Mouse (Mus musculus): ENCODE measurements at regions not wholly inside any gene's neighbourhood (a gene's known extent, or its start where the extent isn't known, plus 50 kb on each side); places are given as distances from the start of the nearest gene placed in this dataset.
"Not testable (repeated sequence)": the region's sequence is repeated elsewhere in the genome, so short reads cannot be mapped to it uniquely, and the experiment has no call there.

DNA sequence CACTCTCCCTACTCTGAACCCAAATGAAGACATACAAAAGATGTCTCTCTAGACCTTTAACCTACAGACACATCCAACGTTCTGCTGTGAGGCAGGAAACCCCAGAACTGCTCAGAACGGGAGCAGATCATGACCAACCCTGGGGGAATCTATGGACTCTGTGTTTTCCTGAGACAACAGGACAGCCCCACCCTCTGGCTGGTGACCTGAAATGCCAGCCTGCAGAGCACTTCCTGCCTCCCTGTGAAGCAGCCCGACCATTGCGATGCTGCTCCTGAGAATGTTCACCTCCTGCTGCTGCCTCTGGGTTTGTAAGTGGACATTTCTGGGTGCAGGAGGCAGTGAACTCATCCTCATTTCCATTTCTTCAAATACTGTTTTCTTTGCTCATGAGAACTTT, 153.0 kb downstream of the Stard3nl start:
- H3K27me3 ChIP-seq (ENCODE audit: insufficient read depth, low read length); H3K4me2 ChIP-seq (ENCODE audit: low read depth, low read length); ATAC-seq; DNase-seq; H3K4me3 ChIP-seq (ENCODE audit: low read depth, low read length); H3K36me3 ChIP-seq (replicated peaks; ENCODE audit: insufficient read depth, low read length); H3K9ac ChIP-seq (replicated peaks); H3K27ac ChIP-seq (ENCODE audit: low read depth); H3K9me3 ChIP-seq (ENCODE audit: low read length); H3K4me1 ChIP-seq (ENCODE audit: insufficient read depth): not testable (repeated sequence)
- 0 out of 2 replicates have a peak, but pooled peaks have one; percentile 23 for TF ChIP-seq CTCF (IDR thresholded peaks at IDR 0.05; ENCODE audit: low read depth)
- WGBS (ENCODE audit: insufficient replicate concordance), result 27% methylated on average over 4 of the region's 4 CpGs

DNA sequence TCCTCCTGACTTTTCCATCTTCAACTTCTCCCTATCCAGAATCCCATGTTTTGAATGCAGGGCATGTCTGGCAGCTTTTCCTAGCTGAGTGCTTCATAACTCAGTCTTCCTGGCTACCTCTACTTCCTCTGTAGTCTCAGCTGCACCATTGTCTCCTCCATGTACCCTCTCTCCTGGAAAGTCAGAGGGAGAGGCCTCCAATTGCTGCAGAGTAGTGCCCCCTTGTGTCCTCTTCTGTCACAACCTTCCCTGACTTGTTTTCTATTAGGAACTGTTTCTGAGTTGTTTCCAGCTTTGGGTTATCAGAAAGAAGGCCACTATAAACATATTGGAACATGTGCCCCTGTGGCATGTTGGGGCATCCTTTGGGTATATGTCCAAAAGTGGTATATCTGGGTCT, 159.3 kb downstream of the Stard3nl start:
- no peak overlapping the region for H3K9ac ChIP-seq (replicated peaks)
- no peaks in the 10 kb centered on the region for H3K4me1 ChIP-seq (ENCODE audit: insufficient read depth)
- no peaks in the 10 kb centered on the region for H3K27me3 ChIP-seq (ENCODE audit: insufficient read depth, low read length)
- ATAC-seq (no peak), DNase-seq (peak; percentile 50)
- TF ChIP-seq EP300 (IDR thresholded peaks at IDR 0.05; ENCODE audit: low read depth) (no peak), CTCF (IDR thresholded peaks at IDR 0.05; ENCODE audit: low read depth) (peak; percentile 74)
- H3K27ac ChIP-seq (ENCODE audit: low read depth), result no peak overlapping the region
- no peak overlapping the region for H3K4me2 ChIP-seq (ENCODE audit: low read depth, low read length)
- H3K9me3 ChIP-seq (ENCODE audit: low read length), result no peaks in the 10 kb centered on the region
- H3K4me3 ChIP-seq (ENCODE audit: low read depth, low read length), result no peak overlapping the region
- no peaks in the 10 kb centered on the region for H3K36me3 ChIP-seq (replicated peaks; ENCODE audit: insufficient read depth, low read length)

DNA sequence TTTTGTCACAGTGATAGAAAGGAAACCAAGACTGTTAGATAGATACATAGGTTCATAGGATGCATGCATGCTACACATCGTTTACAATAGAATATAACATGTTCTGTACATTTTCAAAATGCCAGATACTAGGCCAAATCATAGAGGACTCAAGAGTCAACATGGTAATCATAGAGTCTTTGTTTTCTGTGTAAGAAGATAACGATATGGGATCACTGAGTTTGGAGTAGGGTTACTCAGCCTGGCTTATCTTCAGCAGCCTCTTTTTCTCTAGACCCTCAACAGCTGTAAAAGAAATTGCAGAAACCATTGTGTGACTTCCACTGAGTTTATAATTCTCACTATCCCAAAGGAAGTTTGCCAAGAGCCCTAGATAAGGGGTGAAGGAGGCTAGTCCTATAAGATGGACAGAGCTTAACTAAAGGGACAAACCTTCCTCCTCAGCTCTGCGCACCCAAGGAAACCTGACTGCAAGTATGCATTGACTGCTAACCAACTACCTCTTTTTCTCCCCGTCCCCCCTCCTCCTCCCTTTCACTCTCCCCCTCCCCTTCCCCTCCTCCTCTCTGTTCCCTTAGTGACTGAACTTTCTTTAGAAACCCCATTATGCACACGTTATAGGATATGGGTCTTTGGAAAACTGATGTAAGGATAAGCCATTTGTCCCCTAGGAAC, 160.8 kb downstream of the Stard3nl start:
- no peak overlapping the region for H3K9ac ChIP-seq (replicated peaks)
- H3K27me3 ChIP-seq (ENCODE audit: insufficient read depth, low read length), result no peaks in the 10 kb centered on the region
- H3K4me1 ChIP-seq (ENCODE audit: insufficient read depth), result no peaks in the 10 kb centered on the region
- no peak for ATAC-seq
- H3K36me3 ChIP-seq (replicated peaks; ENCODE audit: insufficient read depth, low read length), result no peaks in the 10 kb centered on the region
- no peak overlapping the region for H3K27ac ChIP-seq (ENCODE audit: low read depth)
- WGBS (ENCODE audit: insufficient replicate concordance), result 40% methylated on average over 5 of the region's 5 CpGs
- TF ChIP-seq CTCF (IDR thresholded peaks at IDR 0.05; ENCODE audit: low read depth) (no peak), EP300 (IDR thresholded peaks at IDR 0.05; ENCODE audit: low read depth) (no peak)
- H3K4me2 ChIP-seq (ENCODE audit: low read depth, low read length), result no peak overlapping the region
- no peak for DNase-seq
- H3K4me3 ChIP-seq (ENCODE audit: low read depth, low read length), result no peak overlapping the region
- H3K9me3 ChIP-seq (ENCODE audit: low read length), result no peaks in the 10 kb centered on the region

DNA sequence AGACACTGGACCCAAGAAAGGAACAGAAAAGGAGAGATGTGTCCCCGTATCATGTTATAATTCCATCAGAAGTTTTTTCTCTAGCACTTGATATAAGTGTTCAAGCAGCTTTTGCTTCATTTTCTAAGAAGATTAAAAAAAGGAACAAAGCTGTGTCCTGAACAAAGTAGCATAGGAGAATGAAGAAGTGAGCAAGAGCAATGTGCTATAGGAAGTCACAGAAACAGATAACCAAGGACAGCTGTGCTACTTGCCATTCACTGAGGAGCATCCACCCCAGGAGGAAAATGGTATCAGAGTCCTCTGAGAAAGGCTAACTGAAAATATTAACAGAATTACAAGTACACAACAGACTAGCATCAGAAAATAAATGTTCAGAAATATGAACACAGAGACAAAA, 175.6 kb downstream of the Stard3nl start:
- not testable (repeated sequence) for ATAC-seq; H3K9me3 ChIP-seq (ENCODE audit: low read length); H3K4me1 ChIP-seq (ENCODE audit: insufficient read depth); H3K27me3 ChIP-seq (ENCODE audit: insufficient read depth, low read length); H3K27ac ChIP-seq (ENCODE audit: low read depth); H3K36me3 ChIP-seq (replicated peaks; ENCODE audit: insufficient read depth, low read length); H3K9ac ChIP-seq (replicated peaks); DNase-seq; H3K4me3 ChIP-seq (ENCODE audit: low read depth, low read length); H3K4me2 ChIP-seq (ENCODE audit: low read depth, low read length)
- WGBS (ENCODE audit: insufficient replicate concordance), result 55% methylated on average over 1 of the region's 1 CpGs

DNA sequence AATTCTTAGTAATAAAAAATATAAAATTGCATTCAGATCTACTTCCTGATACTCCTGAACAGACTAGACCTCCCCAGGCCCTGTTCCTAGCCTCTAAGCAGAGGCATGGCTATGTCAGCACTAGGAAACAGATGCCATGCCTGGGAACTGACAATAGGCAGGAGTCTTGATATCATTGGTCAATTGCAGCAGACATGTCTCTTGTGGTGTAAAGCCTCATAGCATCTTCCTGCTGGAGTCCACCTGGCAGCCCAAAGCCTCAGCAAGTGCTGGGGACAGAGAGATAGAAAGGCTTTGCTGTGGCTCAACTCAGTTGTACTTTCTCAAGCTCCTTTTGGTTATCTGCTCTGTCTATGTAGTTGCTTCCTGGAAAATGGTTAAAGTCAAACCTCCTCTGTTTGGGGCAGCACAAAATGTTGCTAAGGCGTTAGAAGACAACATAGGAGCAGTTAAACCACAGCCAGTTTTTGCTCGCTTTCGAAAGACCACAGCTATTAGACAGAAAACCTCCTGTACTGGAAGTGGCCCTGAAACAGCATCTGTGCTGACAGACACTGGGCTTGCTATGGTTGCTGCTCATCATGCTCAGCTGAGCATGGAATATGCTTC, 176.1 kb downstream of the Stard3nl start:
- H3K4me3 ChIP-seq (ENCODE audit: low read depth, low read length); H3K27me3 ChIP-seq (ENCODE audit: insufficient read depth, low read length); H3K9ac ChIP-seq (replicated peaks); H3K4me2 ChIP-seq (ENCODE audit: low read depth, low read length); H3K36me3 ChIP-seq (replicated peaks; ENCODE audit: insufficient read depth, low read length); H3K4me1 ChIP-seq (ENCODE audit: insufficient read depth); H3K9me3 ChIP-seq (ENCODE audit: low read length); DNase-seq: not testable (repeated sequence)
- 41% methylated on average over 3 of the region's 3 CpGs for WGBS (ENCODE audit: insufficient replicate concordance)
- peak; percentile 58 for ATAC-seq
- 0 out of 2 replicates have a peak overlapping the region, but pooled peaks have one; percentile 29 for H3K27ac ChIP-seq (ENCODE audit: low read depth)

DNA sequence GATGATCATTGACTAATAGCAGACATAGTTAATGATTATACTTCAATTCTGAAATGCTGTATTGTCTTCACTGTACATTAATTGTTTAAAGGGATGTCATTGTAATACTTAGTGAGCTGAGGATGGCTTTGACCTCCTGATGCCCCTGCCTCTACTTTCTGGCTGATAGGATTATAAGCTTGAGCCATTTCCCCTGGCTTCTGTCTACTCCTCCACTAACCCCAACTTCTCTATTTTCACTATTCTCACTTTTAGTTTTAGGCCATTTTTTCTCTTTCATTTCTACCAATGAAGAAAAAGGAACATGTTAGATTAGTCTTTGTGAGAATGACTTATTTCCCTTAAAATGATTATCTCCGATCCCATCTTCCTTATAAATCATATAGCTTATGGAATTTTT, 190.9 kb downstream of the Stard3nl start:
- no peaks in the 10 kb centered on the region for H3K36me3 ChIP-seq (replicated peaks; ENCODE audit: insufficient read depth, low read length)
- H3K9me3 ChIP-seq (ENCODE audit: low read length), result no peaks in the 10 kb centered on the region
- H3K27me3 ChIP-seq (ENCODE audit: insufficient read depth, low read length), result no peaks in the 10 kb centered on the region
- no peak overlapping the region for H3K9ac ChIP-seq (replicated peaks)
- TF ChIP-seq EP300 (IDR thresholded peaks at IDR 0.05; ENCODE audit: low read depth) (no peak), CTCF (IDR thresholded peaks at IDR 0.05; ENCODE audit: low read depth) (no peak)
- ATAC-seq (no peak), DNase-seq (no peak)
- no peak overlapping the region for H3K27ac ChIP-seq (ENCODE audit: low read depth)
- no peaks in the 10 kb centered on the region for H3K4me1 ChIP-seq (ENCODE audit: insufficient read depth)
- no peak overlapping the region for H3K4me2 ChIP-seq (ENCODE audit: low read depth, low read length)
- no peak overlapping the region for H3K4me3 ChIP-seq (ENCODE audit: low read depth, low read length)
- WGBS (ENCODE audit: insufficient replicate concordance), result 70% methylated on average over 1 of the region's 1 CpGs

DNA sequence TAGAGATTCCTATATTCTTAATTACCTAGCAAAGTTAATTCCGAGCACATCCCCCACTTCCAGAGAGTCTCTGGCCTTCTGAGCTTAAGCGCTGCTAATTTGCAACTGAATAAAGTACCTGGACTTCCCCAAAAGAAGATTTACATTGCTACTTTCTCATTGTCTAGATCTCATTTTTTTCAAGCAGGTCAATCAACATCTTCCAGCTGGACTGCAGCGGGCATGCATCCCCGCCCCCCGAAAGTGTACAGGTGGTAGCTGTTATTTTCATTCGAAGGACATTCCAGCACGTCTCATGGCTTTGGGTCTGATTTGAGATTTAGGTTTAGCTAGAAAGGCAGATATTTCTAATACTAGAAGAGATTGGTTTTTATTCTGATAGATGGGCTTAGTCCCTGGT, 193.3 kb downstream of the Stard3nl start:
- H3K36me3 ChIP-seq (replicated peaks; ENCODE audit: insufficient read depth, low read length); H3K4me2 ChIP-seq (ENCODE audit: low read depth, low read length); H3K9ac ChIP-seq (replicated peaks); H3K4me3 ChIP-seq (ENCODE audit: low read depth, low read length); H3K27me3 ChIP-seq (ENCODE audit: insufficient read depth, low read length); H3K4me1 ChIP-seq (ENCODE audit: insufficient read depth); DNase-seq; H3K9me3 ChIP-seq (ENCODE audit: low read length); H3K27ac ChIP-seq (ENCODE audit: low read depth); ATAC-seq: not testable (repeated sequence)
- WGBS (ENCODE audit: insufficient replicate concordance), result 81% methylated on average over 7 of the region's 7 CpGs

All from liver, postnatal 0 days (tissue).